Mouse (Mus musculus): Measurements from ENCODE around the gene Gm765. TPM values are rescaled to one million over a fixed set of nuclear protein-coding genes. Genes with fewer than 3 reads are reported as not detected.

Gene Gm765
- polyA plus RNA-seq (2015; fragmentation: Nextera tagmentation; extraction: Ambion mirVana): not detected in 2 replicates

GRCm38 (mm10) chr6:98342654-98343053 is at the start of gene Gm765:
Gene Gm765, minus strand, starts transcription at chr6:98342754.
- Histone ChIP-seq H3K9ac (no peak within 1 kb of the TSS), H3K27me3 (no peaks in the 10 kb centered on the region), H3K27ac (replicated peaks) (no peak within 1 kb of the TSS), H3K36me3 (replicated peaks) (no peaks in the 10 kb centered on the region), H3K4me2 (no peak within 1 kb of the TSS), H3K4me1 (replicated peaks) (no peaks in the 10 kb centered on the region), H3K9me3 (replicated peaks) (no peaks in the 10 kb centered on the region), H3K4me3 (replicated peaks) (no peak within 1 kb of the TSS)
- no peak for ATAC-seq (ENCODE audit: insufficient read depth)
- 54% methylated on average over 5 of the region's 5 CpGs for WGBS (ENCODE audit: insufficient replicate concordance)

- ATAC-seq (ENCODE audit: insufficient read depth): no peak
These were observed 42.9 kb upstream of the Gm765 start for GRCm38 (mm10) chr6:98385487-98385886.

GRCm38 (mm10) chr6:98384431-98384830 is 41.9 kb upstream of the Gm765 start:
- Histone ChIP-seq H3K27ac (replicated peaks) (no peak overlapping the region), H3K4me2 (no peak overlapping the region), H3K4me1 (replicated peaks) (no peaks in the 10 kb centered on the region), H3K9me3 (replicated peaks) (no peaks in the 10 kb centered on the region), H3K36me3 (replicated peaks) (no peaks in the 10 kb centered on the region), H3K9ac (no peak overlapping the region), H3K27me3 (no peaks in the 10 kb centered on the region), H3K4me3 (replicated peaks) (no peak overlapping the region)
- no peak for ATAC-seq (ENCODE audit: insufficient read depth)
- 61% methylated on average over 8 of the region's 8 CpGs for WGBS (ENCODE audit: insufficient replicate concordance)

More at GRCm38 (mm10) chr6:98385487-98385886, 42.9 kb upstream of the Gm765 start:
- Histone ChIP-seq H3K9me3 (replicated peaks) (no peaks in the 10 kb centered on the region), H3K4me3 (replicated peaks) (no peak overlapping the region), H3K4me1 (replicated peaks) (no peaks in the 10 kb centered on the region), H3K4me2 (no peak overlapping the region), H3K9ac (no peak overlapping the region), H3K36me3 (replicated peaks) (no peaks in the 10 kb centered on the region), H3K27ac (replicated peaks) (no peak overlapping the region), H3K27me3 (no peaks in the 10 kb centered on the region)
- 67% methylated on average over 8 of the region's 8 CpGs for WGBS (ENCODE audit: insufficient replicate concordance)

DNA sequence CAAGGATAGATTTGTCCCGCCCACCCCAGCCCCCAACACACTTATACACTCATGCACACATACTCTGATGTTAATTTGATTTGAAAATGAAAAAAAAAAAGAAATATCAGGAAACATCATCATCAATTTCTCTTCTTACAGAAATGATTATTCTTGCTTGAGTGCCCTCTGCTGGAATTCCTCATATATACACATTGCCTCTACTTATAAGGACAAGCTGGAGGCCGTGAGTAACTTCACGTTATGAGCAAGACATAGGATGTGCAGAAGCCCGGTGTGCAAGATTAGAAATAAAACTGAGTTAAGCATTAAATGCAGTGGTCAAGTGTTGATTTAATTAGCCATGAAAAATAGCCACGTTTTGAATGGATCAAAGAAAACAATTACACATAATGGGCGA is 40.9 kb upstream of the Gm765 start:
- no peak overlapping the region for H3K4me2 ChIP-seq
- no peaks in the 10 kb centered on the region for H3K36me3 ChIP-seq (replicated peaks)
- WGBS (ENCODE audit: insufficient replicate concordance): 31% methylated on average over 6 of the region's 6 CpGs
- ATAC-seq (ENCODE audit: insufficient read depth): no peak
- H3K4me3 ChIP-seq (replicated peaks): no peak overlapping the region
- no peaks in the 10 kb centered on the region for H3K27me3 ChIP-seq
- no peak overlapping the region for H3K27ac ChIP-seq (replicated peaks)
- no peaks in the 10 kb centered on the region for H3K4me1 ChIP-seq (replicated peaks)
- H3K9ac ChIP-seq: no peak overlapping the region
- H3K9me3 ChIP-seq (replicated peaks): no peaks in the 10 kb centered on the region

GRCm38 (mm10) chr6:98366199-98366598 is 23.6 kb upstream of the Gm765 start:
- ATAC-seq (ENCODE audit: insufficient read depth): no peak
- Histone ChIP-seq H3K4me3 (replicated peaks) (no peak overlapping the region), H3K9me3 (replicated peaks) (no peaks in the 10 kb centered on the region), H3K27ac (replicated peaks) (no peak overlapping the region), H3K4me1 (replicated peaks) (no peaks in the 10 kb centered on the region), H3K27me3 (no peaks in the 10 kb centered on the region), H3K36me3 (replicated peaks) (no peaks in the 10 kb centered on the region), H3K4me2 (no peak overlapping the region), H3K9ac (no peak overlapping the region)
- WGBS (ENCODE audit: insufficient replicate concordance): 54% methylated on average over 4 of the region's 4 CpGs

DNA sequence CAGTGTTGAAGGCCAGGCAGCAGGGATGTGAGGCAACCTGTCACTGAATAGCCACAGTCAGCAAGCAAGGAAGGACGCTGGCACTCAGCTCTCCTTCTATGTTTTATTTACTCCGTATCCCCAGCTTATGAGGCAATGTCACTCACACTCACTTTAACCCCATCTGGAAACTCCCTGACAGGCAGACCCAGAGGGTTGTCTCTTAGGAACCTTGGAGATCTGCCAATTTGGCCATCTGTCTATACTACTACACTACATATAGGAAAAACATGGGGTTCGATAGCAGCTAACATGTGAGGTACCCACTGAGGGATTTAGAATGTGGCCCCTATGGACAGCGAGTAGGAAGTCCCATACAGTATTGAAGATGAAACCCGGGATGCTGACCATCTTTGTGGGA is 12.7 kb upstream of the Gm765 start:
- no peak overlapping the region for H3K9ac ChIP-seq
- no peak overlapping the region for H3K27ac ChIP-seq (replicated peaks)
- H3K9me3 ChIP-seq (replicated peaks): no peaks in the 10 kb centered on the region
- no peak overlapping the region for H3K4me3 ChIP-seq (replicated peaks)
- H3K4me1 ChIP-seq (replicated peaks): no peaks in the 10 kb centered on the region
- no peaks in the 10 kb centered on the region for H3K27me3 ChIP-seq
- H3K4me2 ChIP-seq: no peak overlapping the region
- WGBS (ENCODE audit: insufficient replicate concordance): 58% methylated on average over 5 of the region's 5 CpGs
- H3K36me3 ChIP-seq (replicated peaks): no peaks in the 10 kb centered on the region
- no peak for ATAC-seq (ENCODE audit: insufficient read depth)

DNA sequence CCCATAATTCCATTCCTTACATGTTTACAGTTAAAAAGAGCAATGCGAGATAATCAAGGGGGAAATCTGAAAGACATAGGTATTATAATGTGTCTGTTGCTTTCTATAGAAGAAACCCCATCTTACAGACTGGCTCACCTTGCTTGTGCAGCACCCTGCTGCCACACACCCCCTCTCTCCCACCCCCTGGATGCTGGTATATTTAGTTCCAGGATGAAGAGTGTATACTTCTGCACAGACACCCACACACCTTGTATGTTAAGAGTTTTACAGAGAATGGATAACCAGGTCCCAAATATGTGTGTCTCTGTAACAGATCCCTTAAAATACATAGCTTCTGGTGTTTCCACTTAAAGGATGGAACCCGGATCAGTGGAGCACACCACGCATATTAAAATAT is 10.7 kb upstream of the Gm765 start:
- no peak overlapping the region for H3K9ac ChIP-seq
- no peak overlapping the region for H3K4me2 ChIP-seq
- WGBS (ENCODE audit: insufficient replicate concordance): 67% methylated on average over 3 of the region's 3 CpGs
- no peak overlapping the region for H3K4me3 ChIP-seq (replicated peaks)
- H3K27me3 ChIP-seq: no peaks in the 10 kb centered on the region
- no peaks in the 10 kb centered on the region for H3K36me3 ChIP-seq (replicated peaks)
- ATAC-seq (ENCODE audit: insufficient read depth): no peak
- no peaks in the 10 kb centered on the region for H3K9me3 ChIP-seq (replicated peaks)
- H3K27ac ChIP-seq (replicated peaks): no peak overlapping the region
- no peaks in the 10 kb centered on the region for H3K4me1 ChIP-seq (replicated peaks)

- no peaks in the 10 kb centered on the region for H3K27me3 ChIP-seq
- no peak overlapping the region for H3K4me3 ChIP-seq (replicated peaks)
- WGBS (ENCODE audit: insufficient replicate concordance): 43% methylated on average over 2 of the region's 2 CpGs
- no peak overlapping the region for H3K27ac ChIP-seq (replicated peaks)
- no peaks in the 10 kb centered on the region for H3K9me3 ChIP-seq (replicated peaks)
- no peak overlapping the region for H3K9ac ChIP-seq
- H3K4me1 ChIP-seq (replicated peaks): no peaks in the 10 kb centered on the region
- no peak for ATAC-seq (ENCODE audit: insufficient read depth)
- H3K36me3 ChIP-seq (replicated peaks): no peaks in the 10 kb centered on the region
- H3K4me2 ChIP-seq: no peak overlapping the region
These were observed 9.8 kb downstream of the Gm765 start for GRCm38 (mm10) chr6:98332714-98333113.

DNA sequence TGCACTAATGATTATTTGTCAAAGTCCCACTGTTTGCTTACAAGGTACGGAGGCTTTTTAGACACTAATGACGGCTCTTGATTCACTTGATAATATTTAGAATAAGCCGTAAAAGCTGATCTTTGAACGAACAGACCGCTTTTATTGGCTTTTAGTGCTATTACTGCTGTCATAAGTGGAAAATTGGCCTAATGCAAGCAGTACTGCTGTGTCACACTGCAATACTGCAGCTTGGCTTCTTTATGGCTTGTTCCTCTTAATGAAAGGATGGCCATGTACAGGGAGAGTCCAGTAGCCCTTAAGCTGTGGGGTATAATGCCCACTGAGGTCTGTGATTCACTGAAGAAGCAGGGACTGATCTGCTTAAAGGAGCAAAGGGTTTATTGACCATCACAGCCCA is 30.9 kb downstream of the Gm765 start:
- no peak overlapping the region for H3K4me2 ChIP-seq
- H3K4me1 ChIP-seq (replicated peaks): no peaks in the 10 kb centered on the region
- H3K36me3 ChIP-seq (replicated peaks): no peaks in the 10 kb centered on the region
- no peak for ATAC-seq (ENCODE audit: insufficient read depth)
- H3K9ac ChIP-seq: no peak overlapping the region
- H3K9me3 ChIP-seq (replicated peaks): no peaks in the 10 kb centered on the region
- no peak overlapping the region for H3K27ac ChIP-seq (replicated peaks)
- 58% methylated on average over 5 of the region's 5 CpGs for WGBS (ENCODE audit: insufficient replicate concordance)
- no peaks in the 10 kb centered on the region for H3K27me3 ChIP-seq
- H3K4me3 ChIP-seq (replicated peaks): no peak overlapping the region

GRCm38 (mm10) chr6:98307647-98308046 is 34.9 kb downstream of the Gm765 start:
- H3K27ac ChIP-seq (replicated peaks): no peak overlapping the region
- no peaks in the 10 kb centered on the region for H3K4me1 ChIP-seq (replicated peaks)
- H3K4me2 ChIP-seq: no peak overlapping the region
- no peaks in the 10 kb centered on the region for H3K9me3 ChIP-seq (replicated peaks)
- ATAC-seq (ENCODE audit: insufficient read depth): no peak
- H3K9ac ChIP-seq: no peak overlapping the region
- no peak overlapping the region for H3K4me3 ChIP-seq (replicated peaks)
- H3K36me3 ChIP-seq (replicated peaks): no peaks in the 10 kb centered on the region
- WGBS (ENCODE audit: insufficient replicate concordance): 67% methylated on average over 3 of the region's 3 CpGs
- no peaks in the 10 kb centered on the region for H3K27me3 ChIP-seq

- Histone ChIP-seq H3K4me1 (replicated peaks) (no peaks in the 10 kb centered on the region), H3K9ac (no peak overlapping the region), H3K4me3 (replicated peaks) (no peak overlapping the region), H3K27ac (replicated peaks) (no peak overlapping the region), H3K9me3 (replicated peaks) (no peaks in the 10 kb centered on the region), H3K27me3 (no peaks in the 10 kb centered on the region), H3K36me3 (replicated peaks) (no peaks in the 10 kb centered on the region), H3K4me2 (no peak overlapping the region)
- 70% methylated on average over 7 of the region's 7 CpGs for WGBS (ENCODE audit: insufficient replicate concordance)
- ATAC-seq (ENCODE audit: insufficient read depth): no peak
These were observed 35.4 kb downstream of the Gm765 start for GRCm38 (mm10) chr6:98307159-98307558.

- H3K9me3 ChIP-seq (replicated peaks): no peaks in the 10 kb centered on the region
- H3K9ac ChIP-seq: no peak overlapping the region
- H3K4me2 ChIP-seq: no peak overlapping the region
- ATAC-seq (ENCODE audit: insufficient read depth): no peak
- H3K27ac ChIP-seq (replicated peaks): no peak overlapping the region
- no peaks in the 10 kb centered on the region for H3K4me1 ChIP-seq (replicated peaks)
- 65% methylated on average over 5 of the region's 5 CpGs for WGBS (ENCODE audit: insufficient replicate concordance)
- H3K4me3 ChIP-seq (replicated peaks): no peak overlapping the region
- no peaks in the 10 kb centered on the region for H3K36me3 ChIP-seq (replicated peaks)
- no peaks in the 10 kb centered on the region for H3K27me3 ChIP-seq
These were observed 50.5 kb downstream of the Gm765 start for GRCm38 (mm10) chr6:98292064-98292463.

All from liver, embryonic 15.5 days (tissue).